Mouse (Mus musculus) liver (tissue): ENCODE measurements at regions not wholly inside any gene's neighbourhood (a gene's known extent, or its start where the extent isn't known, plus 50 kb on each side); places are given as distances from the start of the nearest gene placed in this dataset.

Experiments
- DNase-seq: peaks from one replicate; pipeline ENCODE4 v3.0.0-alpha.2; 2020; ENCODE audit warnings: mixed read lengths

DNA sequence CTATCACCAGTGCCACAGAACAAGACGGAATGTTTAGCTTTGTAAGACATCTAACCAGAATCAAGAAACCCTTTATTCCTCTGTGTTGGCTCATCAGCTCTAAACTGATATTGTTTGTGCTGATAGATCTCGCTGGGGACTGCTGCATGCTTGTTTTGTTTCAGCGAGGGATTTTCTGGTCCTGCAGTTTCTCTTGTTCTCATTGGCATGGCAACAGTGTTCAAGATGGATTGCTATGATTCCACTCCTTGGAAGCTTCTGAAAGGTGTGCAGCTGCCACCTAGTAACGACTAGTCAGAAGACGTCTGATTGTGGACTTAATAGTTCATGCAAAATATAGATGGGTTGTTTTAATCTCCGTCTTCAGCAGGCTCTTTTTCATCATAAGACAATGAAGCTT is 591.2 kb downstream of the Sorcs1 start:
- DNase-seq, result no peak

DNA sequence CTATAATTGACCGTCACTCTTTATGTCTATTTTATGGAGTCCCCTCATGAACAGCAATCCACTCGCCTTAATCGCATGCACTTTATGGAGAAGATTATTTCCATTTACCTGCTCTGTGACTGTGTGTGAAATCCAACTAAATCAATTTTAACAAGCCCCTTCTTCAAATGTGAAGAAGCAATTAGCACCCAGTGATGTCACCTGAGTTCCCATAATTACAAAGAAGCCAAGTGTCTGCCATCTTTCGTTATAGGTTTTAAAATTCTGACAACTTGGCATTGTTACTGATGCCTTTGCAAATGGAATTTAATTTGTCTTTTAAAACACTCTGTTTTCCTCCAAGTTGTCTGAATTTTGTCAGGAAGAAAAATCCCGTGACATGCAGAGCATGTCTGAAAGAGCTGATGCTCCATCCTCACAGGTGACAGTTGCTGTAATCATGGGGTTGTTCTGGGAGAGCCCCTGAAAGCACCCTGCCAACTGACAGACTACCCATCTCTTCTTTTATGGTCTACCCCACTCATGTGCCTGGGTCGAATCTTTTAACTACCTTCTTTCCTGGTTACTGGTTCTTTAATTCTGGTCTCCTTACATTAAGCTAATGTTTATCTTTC is 600.9 kb downstream of the Sorcs1 start:
- DNase-seq, result no peak

GRCm38 (mm10) chr19:50060448-50060847 is 618.0 kb downstream of the Sorcs1 start:
- no peak for DNase-seq

DNA sequence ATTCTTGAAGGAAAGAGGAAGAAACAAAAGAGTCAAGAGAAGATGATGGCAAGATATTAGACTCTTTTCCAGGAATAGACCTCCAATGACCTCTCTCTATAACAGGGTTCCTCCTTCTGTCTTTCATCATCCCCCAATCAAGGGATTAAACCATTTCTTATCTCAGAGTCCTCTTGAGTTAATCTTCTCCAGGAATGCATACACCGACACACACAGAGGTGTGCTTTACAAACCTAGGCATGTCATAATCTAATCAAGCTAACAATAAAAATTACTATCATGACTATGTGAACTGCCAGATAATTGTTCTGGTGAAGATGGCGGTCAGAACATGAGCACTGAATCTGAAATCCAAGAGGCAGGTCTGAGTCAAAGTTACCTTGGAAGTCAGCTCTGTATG is 625.5 kb downstream of the Sorcs1 start:
- DNase-seq, result no peak

GRCm38 (mm10) chr19:50045761-50046160 is 632.7 kb downstream of the Sorcs1 start:
- no peak for DNase-seq

GRCm38 (mm10) chr19:50013659-50014058 is 664.8 kb downstream of the Sorcs1 start:
- no peak for DNase-seq

DNA sequence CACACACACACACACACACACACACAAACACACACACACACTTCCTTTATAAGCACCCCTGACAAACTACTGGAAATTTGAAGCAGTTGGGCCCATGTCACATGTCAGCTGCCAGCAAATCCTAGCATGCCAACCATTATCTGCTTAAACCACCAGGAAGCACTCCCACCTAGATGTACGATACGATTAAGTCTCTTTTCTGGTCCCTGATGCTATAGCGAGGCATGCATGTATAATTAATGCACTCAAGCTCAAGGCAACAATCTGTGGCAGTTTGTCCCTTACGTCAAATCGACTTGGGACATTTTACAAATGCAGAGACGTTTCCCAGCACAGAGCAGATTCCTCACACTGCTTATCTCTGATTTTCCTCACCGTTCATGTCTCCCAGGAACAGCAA is 673.2 kb downstream of the Sorcs1 start:
- DNase-seq, result no peak

DNA sequence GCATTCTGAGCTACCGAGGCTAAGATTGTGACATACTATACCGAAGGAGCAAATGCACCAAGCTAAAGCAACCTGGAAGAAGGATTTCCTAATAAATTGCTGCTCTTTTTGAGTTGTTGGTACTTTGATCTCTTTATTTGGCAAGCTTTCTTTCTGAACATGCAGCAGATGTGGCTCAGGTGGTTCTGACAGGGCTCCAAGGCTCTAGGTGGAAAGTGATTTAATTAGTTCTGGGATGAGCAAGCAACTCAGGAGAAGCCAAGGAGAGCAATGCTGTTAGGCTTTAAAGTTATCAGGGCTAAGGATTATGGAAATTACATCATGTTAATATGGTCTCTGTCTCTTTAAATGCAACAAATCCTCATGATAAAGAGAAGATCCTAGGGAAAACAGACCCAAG is 692.6 kb downstream of the Sorcs1 start:
- DNase-seq, result no peak

- DNase-seq, result no peak
Observed at GRCm38 (mm10) chr19:49966284-49966841, 712.1 kb downstream of the Sorcs1 start.

DNA sequence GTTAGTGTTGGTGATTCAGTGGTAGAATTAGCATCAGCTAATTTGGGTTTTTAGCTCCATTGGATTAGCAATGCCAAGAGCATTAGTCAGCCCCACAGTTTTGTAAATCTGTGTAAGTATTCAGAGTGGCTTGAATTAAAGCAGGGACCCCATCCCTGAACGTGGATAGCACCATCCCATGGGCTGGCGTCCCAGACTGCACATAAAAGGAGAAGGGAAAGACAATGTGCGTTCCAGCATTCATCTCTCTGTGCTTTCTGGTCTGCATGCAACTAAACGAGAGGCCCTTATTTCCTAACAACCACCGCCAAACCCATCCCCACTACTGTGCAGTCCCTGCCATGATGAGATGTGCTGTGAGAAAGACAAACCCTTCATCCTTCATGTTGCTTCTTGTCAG is 713.8 kb downstream of the Sorcs1 start:
- DNase-seq, result no peak

GRCm38 (mm10) chr19:49958517-49958916 is 719.9 kb downstream of the Sorcs1 start:
- DNase-seq, result peak; percentile 3

- DNase-seq, result no peak
Observed at GRCm38 (mm10) chr19:49931202-49931601, 747.2 kb downstream of the Sorcs1 start.

GRCm38 (mm10) chr19:49911738-49912137 is 766.7 kb downstream of the Sorcs1 start:
- no peak for DNase-seq

GRCm38 (mm10) chr19:49880241-49880640 is 798.2 kb downstream of the Sorcs1 start:
- no peak for DNase-seq

DNA sequence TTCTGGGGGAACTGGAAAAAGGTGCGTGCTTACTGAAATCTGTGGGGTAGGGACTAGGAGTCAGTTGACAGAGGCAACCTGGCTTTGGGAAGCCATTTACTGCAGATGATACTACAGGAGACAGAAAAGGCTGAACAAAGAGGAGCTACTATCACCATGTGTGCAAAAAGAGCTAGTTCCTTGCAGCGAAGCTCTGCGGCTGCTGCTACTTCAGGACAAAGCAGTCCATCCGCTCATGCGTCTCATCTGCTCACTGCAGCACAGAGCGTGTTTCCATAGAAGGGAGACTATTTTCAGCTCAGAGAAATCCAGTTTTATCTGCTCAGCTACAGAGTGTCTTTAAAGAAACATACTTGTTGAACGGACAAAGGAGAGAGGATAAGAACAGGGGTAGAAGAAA is 817.7 kb downstream of the Sorcs1 start:
- no peak for DNase-seq

DNA sequence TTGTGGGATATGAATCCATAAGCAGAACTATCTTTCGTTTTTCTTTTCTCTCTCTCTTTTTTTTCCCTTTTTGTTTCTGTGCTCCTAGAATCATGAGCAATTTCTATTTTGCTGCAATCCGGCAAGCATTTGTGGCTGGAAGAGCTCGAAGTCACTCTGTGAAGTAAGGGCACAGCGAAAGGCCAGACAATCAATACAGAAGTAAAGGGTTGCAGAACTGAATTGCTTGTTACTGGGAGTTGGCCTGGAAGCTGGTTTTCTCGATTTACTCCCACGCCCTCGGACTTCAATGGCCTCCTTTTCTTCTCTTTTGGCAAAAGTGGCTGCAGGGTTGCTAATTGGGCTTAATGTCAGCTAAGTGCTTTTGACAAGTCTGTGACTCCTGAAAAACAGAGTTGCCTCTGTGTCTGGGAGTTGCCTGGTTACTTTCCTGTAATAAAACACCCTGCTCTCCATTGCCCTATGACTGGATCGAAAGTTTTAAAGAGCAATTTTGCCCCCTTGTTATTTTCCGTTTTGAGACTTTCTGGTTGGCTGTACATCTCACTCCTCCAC is 822.9 kb downstream of the Sorcs1 start:
- no peak for DNase-seq

DNA sequence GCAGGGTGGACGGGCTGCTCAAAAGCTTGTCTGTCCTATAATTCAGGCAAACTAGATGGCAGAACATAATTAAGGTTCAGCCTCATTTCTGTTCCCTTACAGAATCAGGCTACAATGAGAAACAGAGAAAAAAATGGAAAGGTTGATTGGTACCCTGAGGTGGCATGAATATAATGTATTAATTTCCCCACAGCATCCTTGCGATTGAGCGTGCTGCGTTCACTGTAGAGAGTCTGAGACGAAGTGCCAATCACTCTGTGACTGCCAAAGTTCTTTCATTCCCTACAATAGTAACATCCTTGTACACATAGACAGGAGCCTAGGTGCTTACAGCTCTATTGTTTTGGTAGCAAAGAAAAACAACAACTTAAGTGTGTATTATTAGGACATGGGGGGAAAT is 836.5 kb downstream of the Sorcs1 start:
- DNase-seq, result no peak

DNA sequence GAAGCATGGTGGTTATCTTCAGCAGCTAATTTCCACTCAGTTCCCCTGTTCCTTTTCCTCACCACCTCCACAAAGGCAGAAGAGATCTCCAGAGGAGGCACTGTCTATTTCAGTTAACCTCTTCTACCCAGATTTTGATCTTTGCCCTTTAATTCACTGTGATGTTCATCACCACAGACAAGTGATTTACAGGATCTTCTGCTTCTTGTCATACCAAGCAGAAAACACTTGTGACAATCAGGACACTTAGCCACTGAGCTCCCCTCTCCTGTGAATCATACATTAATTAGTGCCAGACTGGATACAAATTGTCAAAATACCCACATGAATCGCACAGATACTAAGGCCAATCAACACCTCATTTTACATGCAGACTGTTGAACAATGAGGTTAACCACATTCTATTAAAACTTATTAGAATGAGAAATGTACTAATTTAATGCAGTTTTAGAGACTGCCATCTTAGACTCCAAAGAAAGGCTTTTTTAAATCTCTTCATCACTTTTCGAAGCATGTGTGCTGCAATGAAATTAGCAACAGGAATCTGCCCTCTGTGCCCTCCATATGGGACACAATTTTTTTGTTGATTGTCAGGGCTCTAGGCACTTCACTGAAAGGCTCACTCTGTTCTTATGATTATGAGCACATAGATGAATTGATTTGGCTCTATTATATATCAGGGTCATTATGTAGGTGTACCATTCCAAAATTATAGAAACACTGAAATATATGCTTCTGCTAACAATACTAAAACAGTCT is 839.1 kb downstream of the Sorcs1 start:
- no peak for DNase-seq

GRCm38 (mm10) chr19:49830918-49831317 is 847.5 kb downstream of the Sorcs1 start:
- peak; percentile 7 for DNase-seq

- no peak for DNase-seq
Observed at GRCm38 (mm10) chr19:49805636-49806397, 872.6 kb downstream of the Sorcs1 start.
